Mouse (Mus musculus) myocyte (in vitro differentiated cells): ENCODE measurements around the gene Crocc. TPM values are rescaled to one million over a fixed set of nuclear protein-coding genes. Genes with fewer than 3 reads are reported as not detected.

Experiments
- H3K27me3 ChIP-seq: one replicate; pipeline ENCODE4 v1.6.1; 2011; ENCODE audit not compliant: control insufficient read depth, insufficient read depth, insufficient read length
- H3K36me3 ChIP-seq: one replicate; pipeline ENCODE4 v1.6.1; 2011; ENCODE audit not compliant: control insufficient read depth, insufficient read depth
- H3K4me2 ChIP-seq: one replicate; pipeline ENCODE4 v1.6.1; 2011; ENCODE audit warnings: low read depth, control low read depth
- H3K4me3 ChIP-seq: one replicate; pipeline ENCODE4 v1.5.1; 2011; ENCODE audit warnings: mild to moderate bottlenecking, control low read depth, moderate library complexity
- H3K79me2 ChIP-seq: one replicate; pipeline ENCODE4 v1.6.1; 2011; ENCODE audit not compliant: control insufficient read depth, insufficient read depth
- H3ac ChIP-seq: one replicate; pipeline ENCODE4 v1.6.1; 2011; ENCODE audit not compliant: control insufficient read depth, insufficient read length
- CEBPB ChIP-seq: IDR thresholded peaks from 2 replicates; pipeline ENCODE4 v1.6.1; 2011; ENCODE audit warnings: mild to moderate bottlenecking, moderate library complexity; ENCODE audit not compliant: poor library complexity, insufficient read depth, severe bottlenecking
- E2F4 ChIP-seq: IDR thresholded peaks from one replicate; pipeline ENCODE4 v1.6.1; 2011; ENCODE audit warnings: mild to moderate bottlenecking, control low read depth, moderate library complexity; ENCODE audit not compliant: insufficient read depth
- MAX ChIP-seq: IDR thresholded peaks from one replicate; pipeline ENCODE4 v1.6.1; 2011; ENCODE audit warnings: low read depth, mild to moderate bottlenecking, control low read depth
- MYOD1 ChIP-seq, 3 experiments: IDR thresholded peaks; one replicate each; pipeline ENCODE4 v1.6.1; 2011; ENCODE audit warnings: control low read depth in 2 of 3, low read depth in 2 of 3, mild to moderate bottlenecking in 2 of 3, moderate library complexity in 1 of 3; ENCODE audit not compliant: insufficient read length in 2 of 3, control insufficient read depth in 1 of 3
- MYOG ChIP-seq, 3 experiments: IDR thresholded peaks; one replicate each; pipeline ENCODE4 v1.6.1; 2011; ENCODE audit warnings: control low read depth in 2 of 3, low read depth in 2 of 3, mild to moderate bottlenecking in 2 of 3; ENCODE audit not compliant: insufficient read length in 2 of 3, control insufficient read depth in 1 of 3, insufficient read depth in 1 of 3
- POLR2A ChIP-seq: IDR thresholded peaks from one replicate; pipeline ENCODE4 v1.6.1; 2011; ENCODE audit warnings: low read depth, mild to moderate bottlenecking, control low read depth, moderate library complexity; ENCODE audit not compliant: insufficient read length
- POLR2AphosphoS2 ChIP-seq: IDR thresholded peaks from one replicate; pipeline ENCODE4 v1.6.1; 2011; ENCODE audit warnings: low read depth, control low read depth; ENCODE audit not compliant: insufficient read length
- REST ChIP-seq: IDR thresholded peaks from one replicate; pipeline ENCODE4 v1.6.1; 2011; ENCODE audit warnings: mild to moderate bottlenecking, control low read depth, moderate library complexity; ENCODE audit not compliant: insufficient read depth, insufficient read length
- SRF ChIP-seq: IDR thresholded peaks from one replicate; pipeline ENCODE4 v1.6.1; 2011; ENCODE audit warnings: low read depth; ENCODE audit not compliant: control insufficient read depth, insufficient read length
- TCF12 ChIP-seq: IDR thresholded peaks from one replicate; pipeline ENCODE4 v1.6.1; 2011; ENCODE audit warnings: mild to moderate bottlenecking, control low read depth; ENCODE audit not compliant: poor library complexity, insufficient read depth, severe bottlenecking
- TCF3 ChIP-seq: IDR thresholded peaks from one replicate; pipeline ENCODE4 v1.6.1; 2011; ENCODE audit warnings: low read depth, control low read depth; ENCODE audit not compliant: insufficient read length
- USF1 ChIP-seq: IDR thresholded peaks from one replicate; pipeline ENCODE4 v1.6.1; 2011; ENCODE audit warnings: low read depth, mild to moderate bottlenecking, control low read depth, moderate library complexity
- polyA plus RNA-seq: library from polyadenylated mRNA; unstranded; fragments of >200 nt; fragmentation: generic; extraction: Trizol; gene quantifications from one replicate; pipeline ENCODE4 v1.2.1, GENCODE M21; 2012; ENCODE audit warnings: missing spikeins

Crocc gene
- polyA plus RNA-seq: 3.9 TPM

DNA sequence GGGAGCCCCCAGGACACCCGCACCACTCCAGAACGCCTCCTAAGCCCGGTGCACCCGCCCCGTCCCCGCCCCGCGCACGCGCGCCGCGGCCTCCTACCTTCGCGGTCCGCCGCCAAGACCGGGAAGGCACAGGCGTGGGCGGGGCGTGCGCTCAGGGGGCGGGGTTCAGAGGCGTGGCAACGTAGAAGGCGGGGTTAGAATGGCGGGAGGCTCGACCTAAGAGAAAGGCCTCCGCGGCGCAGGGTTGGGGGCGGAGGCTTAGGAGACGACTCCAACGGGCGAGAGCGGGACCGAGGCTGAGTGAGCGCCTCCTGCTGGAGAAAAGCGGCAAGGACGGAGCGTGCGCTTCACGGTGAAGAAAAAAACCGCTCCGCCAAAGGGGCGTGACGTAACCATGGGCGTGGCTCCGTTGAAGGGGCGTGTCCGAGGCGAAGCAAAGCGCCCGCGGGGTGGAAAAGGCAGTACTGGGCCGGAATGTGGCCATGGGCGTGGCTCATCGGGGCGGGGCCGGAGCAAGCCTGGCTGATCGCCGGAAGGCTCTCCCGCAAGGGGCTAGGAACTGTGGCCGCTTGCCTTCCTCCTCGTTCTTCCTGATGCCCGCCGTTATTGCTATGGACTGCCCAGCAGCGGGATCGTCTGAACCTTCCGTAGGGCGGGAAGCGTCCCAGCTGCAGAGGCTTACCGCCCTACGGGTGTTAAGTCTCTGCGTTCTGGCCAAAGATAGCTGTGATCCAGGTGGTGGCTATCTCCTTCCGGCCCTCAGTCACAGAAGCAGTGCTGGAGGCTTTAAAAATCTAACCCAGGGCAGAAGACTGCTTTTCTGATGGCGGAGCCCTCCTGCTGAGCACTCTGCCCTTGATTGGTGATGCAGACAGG is at the start of gene Crocc:
Crocc (minus strand) TSS at position 125 of the 876 bp plus-strand sequence.
- H3ac ChIP-seq: peak within 1 kb of the TSS; percentile 82
- no peaks in the 10 kb centered on the region for H3K27me3 ChIP-seq
- peak; percentile 92 for TF ChIP-seq POLR2A
- TF ChIP-seq TCF3: no peak
- TF ChIP-seq CEBPB: no peak
- no peak for TF ChIP-seq MYOD1 (IDR thresholded peaks at IDR 0.05; ENCODE audit: control insufficient read depth in 1 of 3, insufficient read length in 2 of 3, low read depth in 2 of 3)
- peak; percentile 95 for TF ChIP-seq POLR2AphosphoS2
- no peak for TF ChIP-seq TCF12
- TF ChIP-seq REST: no peak
- no peak for TF ChIP-seq MAX
- TF ChIP-seq SRF: peak; percentile 70
- TF ChIP-seq E2F4: no peak
- H3K79me2 ChIP-seq: no peaks in the 10 kb centered on the region
- peak within 1 kb of the TSS; percentile 47 for H3K4me3 ChIP-seq
- H3K4me2 ChIP-seq: peak within 1 kb of the TSS; percentile 86
- H3K36me3 ChIP-seq: no peaks in the 10 kb centered on the region

DNA sequence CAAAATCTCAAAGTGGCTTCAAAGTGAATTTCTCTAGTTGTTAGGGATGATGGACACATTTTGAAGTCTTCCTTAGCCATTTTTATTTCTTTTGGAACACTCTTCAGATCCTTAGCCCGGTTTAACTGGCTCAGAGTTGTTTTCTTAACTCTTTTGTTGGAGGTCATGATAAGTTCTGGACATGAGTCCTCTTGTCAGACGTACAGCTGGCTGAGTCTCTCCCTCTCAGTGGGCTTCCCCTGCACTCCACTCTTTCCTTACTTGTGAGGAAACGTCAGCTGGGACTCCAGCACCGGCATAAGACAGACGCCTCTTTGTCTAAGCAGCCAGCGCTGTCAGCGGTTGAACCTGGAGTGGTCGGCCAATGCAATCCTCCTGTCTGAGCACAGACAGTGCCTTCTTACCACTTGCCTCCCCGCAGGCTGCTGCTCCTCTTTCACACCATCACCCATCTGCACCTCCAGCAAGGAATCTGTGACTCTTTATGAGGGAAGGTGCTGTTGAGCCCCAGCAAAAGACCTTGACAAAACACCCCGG is 47.9 kb upstream of the Crocc start:
- H3K36me3 ChIP-seq: peaks cover 5% of the 10 kb centered on the region
- no peak overlapping the region for H3ac ChIP-seq
- H3K4me3 ChIP-seq: no peak overlapping the region
- H3K27me3 ChIP-seq: no peaks in the 10 kb centered on the region
- TF ChIP-seq MYOG (IDR thresholded peaks at IDR 0.05; ENCODE audit: control insufficient read depth in 1 of 3, insufficient read depth in 1 of 3, insufficient read length in 2 of 3, low read depth in 2 of 3): no peak
- peak; percentile 18 for TF ChIP-seq POLR2AphosphoS2
- no peaks in the 10 kb centered on the region for H3K79me2 ChIP-seq
- H3K4me2 ChIP-seq: no peak overlapping the region

DNA sequence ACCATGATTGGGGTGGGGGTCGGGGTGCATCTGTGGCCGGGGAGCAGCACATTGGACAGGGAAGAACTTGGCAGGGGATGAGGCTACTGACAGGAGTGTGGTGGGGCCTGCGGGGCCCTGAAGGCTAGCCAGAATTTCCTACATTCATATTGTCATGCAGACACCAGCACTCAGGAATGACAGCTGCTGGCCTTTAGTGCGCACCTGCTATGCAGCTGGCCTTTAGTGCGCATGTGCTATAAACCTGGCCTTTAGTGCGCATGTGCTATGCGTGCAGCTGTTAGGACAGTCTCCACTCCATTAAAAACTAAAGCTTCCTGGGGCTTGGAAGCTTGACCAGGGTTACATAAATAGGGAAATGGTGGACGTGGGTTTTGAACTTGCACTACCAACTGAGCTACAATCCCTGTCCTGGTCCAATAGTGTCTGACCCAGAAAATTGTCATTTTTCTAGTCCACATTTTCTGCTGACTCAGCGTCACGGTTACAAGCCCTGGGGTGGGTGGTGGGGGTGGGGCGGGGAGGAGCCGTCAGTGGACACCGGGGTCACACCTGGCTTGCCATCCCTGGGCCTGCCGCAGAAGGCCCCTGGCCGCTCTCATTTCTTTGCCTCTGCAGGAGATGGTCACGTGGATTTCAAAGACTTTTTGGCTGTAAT is 46.3 kb upstream of the Crocc start:
- Histone ChIP-seq H3K4me2 (no peak overlapping the region), H3ac (no peak overlapping the region), H3K4me3 (no peak overlapping the region), H3K79me2 (no peaks in the 10 kb centered on the region), H3K27me3 (no peaks in the 10 kb centered on the region), H3K36me3 (no peaks in the 10 kb centered on the region)
- TF ChIP-seq MAX (no peak), E2F4 (no peak), MYOG (IDR thresholded peaks at IDR 0.05; ENCODE audit: control insufficient read depth in 1 of 3, insufficient read depth in 1 of 3, insufficient read length in 2 of 3, low read depth in 2 of 3) (peak; percentile 58 to 99 (median 96)), POLR2AphosphoS2 (no peak), POLR2A (no peak), SRF (no peak), TCF12 (peak; percentile 90), REST (no peak), USF1 (no peak), CEBPB (no peak), TCF3 (peak; percentile 96), MYOD1 (IDR thresholded peaks at IDR 0.05; ENCODE audit: control insufficient read depth in 1 of 3, insufficient read length in 2 of 3, low read depth in 2 of 3) (peak in 2 of 3 experiments; percentile 96 to 97)

GRCm38 (mm10) chr4:141101855-141102254 is 41.5 kb upstream of the Crocc start:
- H3ac ChIP-seq: no peak overlapping the region
- no peaks in the 10 kb centered on the region for H3K36me3 ChIP-seq
- no peak overlapping the region for H3K4me2 ChIP-seq
- no peaks in the 10 kb centered on the region for H3K27me3 ChIP-seq
- H3K79me2 ChIP-seq: no peaks in the 10 kb centered on the region
- TF ChIP-seq TCF3: no peak
- no peak for TF ChIP-seq USF1
- TF ChIP-seq MAX: no peak
- TF ChIP-seq CEBPB: no peak
- TF ChIP-seq MYOG (IDR thresholded peaks at IDR 0.05; ENCODE audit: control insufficient read depth in 1 of 3, insufficient read depth in 1 of 3, insufficient read length in 2 of 3, low read depth in 2 of 3): no peak
- no peak for TF ChIP-seq POLR2A
- TF ChIP-seq REST: no peak
- TF ChIP-seq MYOD1 (IDR thresholded peaks at IDR 0.05; ENCODE audit: control insufficient read depth in 1 of 3, insufficient read length in 2 of 3, low read depth in 2 of 3): no peak
- TF ChIP-seq POLR2AphosphoS2: no peak
- TF ChIP-seq TCF12: no peak
- no peak for TF ChIP-seq SRF
- no peak for TF ChIP-seq E2F4
- H3K4me3 ChIP-seq: no peak overlapping the region
